Mouse (Mus musculus) fibroblast of lung, adult 2 months (primary cell): ENCODE data around the gene Nexmif.
"Not testable (repeated sequence)": the region's sequence is repeated elsewhere in the genome, so short reads cannot be mapped to it uniquely, and the experiment has no call there.

Experiments
- DNase-seq: peaks from one replicate; pipeline ENCODE4 v3.0.0-alpha.2; 2011; ENCODE audit warnings: low read depth

Nexmif gene

DNA sequence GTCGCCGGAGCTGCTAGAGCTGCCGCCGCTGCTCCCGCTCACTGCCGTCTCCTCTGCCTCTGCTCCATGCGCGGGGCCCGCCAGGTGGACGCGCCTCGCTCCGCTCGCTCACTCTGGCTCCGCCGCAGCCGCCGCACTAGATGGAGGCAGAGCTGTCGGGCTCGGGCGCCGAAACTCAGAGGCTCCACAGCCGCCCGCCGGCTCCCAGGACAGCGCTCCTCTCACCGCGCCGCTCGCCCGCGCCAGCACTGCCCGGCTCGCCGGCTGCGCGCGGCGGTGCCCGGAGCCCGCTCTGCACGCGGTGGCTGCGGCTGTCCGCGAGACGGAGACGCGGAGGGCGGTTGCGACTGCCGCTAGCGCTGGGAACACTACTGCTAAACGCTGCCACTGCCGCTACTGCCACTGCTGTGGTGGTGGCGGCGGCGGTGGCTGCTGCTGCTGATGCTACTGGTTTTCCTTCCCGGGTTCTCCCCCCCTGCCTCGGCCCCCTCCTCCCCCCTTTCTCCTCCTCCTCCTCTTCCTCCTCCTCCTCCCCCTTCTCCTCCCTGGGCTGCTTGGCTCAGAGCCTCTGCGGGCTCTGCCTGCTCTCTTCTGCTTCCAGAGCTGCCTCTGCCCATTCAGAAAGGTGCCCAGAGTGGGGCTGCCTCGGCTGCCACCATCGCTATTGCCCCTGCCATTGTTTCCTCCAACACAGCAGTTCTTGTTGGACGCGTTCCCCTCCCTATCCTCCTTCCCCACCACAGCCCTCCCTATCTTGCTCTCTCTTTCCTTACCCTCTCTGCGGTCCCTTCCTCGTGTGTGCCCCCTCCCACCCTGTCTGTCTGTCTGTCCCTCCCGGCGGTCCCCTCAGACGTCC, at the start of gene Nexmif:
TSS of gene Nexmif (minus strand) at position 450 of the 856 bp plus-strand sequence.
- DNase-seq, result no peak

DNA sequence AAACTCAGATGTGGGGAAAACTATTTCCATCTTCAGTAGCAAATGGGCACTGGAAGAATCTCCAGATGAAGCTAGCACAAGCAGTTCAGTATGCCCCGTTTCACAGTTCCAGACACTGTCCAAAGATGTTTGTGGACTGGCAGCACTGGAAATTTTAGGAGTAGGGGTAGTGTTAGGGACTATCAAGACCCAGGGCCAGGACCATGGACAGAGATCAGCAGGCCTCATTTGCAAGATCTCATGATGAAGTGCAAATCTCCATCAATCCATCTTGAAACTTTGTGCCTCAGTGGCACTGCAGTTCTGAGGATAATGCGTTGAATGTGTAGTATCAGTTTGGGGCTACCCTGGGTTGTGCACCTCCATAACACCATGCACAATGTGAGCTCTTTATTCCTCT, 7.7 kb upstream of the Nexmif start:
- no peak for DNase-seq

DNA sequence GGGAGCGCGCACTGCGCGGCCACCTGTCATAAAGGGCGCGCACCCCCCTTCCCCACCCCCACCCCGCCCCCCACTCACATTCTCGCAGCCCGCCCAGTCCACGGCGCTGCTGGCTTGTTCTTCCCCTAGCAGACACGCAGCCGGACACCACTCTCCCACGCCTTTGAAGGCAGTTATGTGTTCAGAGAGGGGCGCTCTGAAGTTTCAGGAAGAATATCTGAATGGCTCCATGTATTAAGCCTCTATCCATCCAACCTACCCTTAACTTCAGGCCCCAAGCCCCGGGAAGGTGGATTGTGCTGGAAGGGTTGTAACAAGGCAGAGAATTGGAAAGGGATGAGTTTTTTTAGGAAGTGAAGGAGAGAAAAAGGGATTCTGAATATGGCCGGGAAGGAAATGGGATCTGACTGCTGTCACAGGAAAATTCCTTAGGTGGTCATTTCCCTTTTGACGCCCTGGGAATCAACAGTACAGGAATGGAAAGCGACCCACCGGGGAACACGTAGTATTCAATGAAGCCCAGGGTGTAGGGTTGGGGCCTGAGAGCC, 681 bp upstream of the Nexmif start:
- DNase-seq, result no peak

- no peak for DNase-seq
Observed at GRCm38 (mm10) chrX:104200388-104200735, 623 bp downstream of the Nexmif start.

DNA sequence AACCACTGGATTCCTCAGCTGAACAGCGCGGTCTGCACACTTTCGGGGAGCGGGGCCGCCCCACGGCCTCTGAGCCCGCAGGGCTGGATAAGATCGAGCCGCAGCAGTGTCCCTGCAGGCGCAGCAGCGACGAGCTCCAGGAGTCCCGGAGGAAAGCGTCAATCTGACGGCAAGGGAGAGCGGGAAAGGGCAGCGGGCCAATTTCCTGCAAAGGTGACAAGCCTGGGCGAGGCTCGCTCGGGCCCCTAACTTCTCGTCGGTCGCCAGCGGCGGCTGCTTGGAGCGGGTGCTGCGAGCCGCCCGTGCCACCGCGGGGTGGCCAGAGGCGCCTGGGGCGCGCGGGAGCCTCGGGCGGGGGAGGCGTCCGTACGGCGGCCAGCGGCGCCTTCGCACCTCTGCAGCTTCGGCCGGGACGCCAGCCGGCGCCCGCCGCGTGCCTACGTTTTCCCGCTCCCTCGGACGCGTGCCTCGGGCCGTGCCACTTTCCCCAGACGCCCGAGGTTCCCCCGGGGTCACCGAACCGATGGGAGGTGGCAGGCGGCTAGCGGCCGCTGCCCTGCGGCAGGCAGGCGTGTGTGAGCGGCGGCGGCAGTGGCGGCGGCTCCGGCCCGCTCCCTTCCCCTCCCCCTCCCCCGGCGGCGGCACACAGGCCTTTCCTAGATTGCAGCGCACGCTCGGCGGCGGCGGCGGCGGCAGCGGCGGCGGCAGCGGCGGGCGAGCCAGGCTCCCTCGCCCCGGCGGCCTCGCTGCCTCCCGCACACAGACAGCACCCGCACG, 1.2 kb downstream of the Nexmif start:
- no peak for DNase-seq

DNA sequence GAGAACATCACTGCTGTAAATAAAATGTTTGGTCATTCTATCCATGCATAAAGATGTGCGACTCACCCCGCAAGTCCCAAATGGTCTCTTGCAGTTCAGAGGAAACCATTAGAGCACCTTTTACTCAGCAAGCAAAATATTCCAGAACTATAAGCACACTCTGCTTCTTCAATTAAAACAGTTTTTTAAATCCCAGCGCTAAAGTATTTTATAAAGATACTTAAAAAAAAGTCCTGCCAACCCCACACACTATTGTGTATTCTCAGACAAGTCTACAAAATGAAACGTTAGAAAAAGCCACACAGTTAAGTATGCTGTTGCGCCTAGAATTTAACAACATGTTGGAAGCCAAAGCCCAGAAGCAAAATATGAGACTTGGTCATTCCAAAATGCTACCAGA, 1.9 kb downstream of the Nexmif start:
- DNase-seq, result no peak

GRCm38 (mm10) chrX:104196561-104196960, 4.4 kb downstream of the Nexmif start:
- DNase-seq, result no peak

GRCm38 (mm10) chrX:104179257-104179656, 21.7 kb downstream of the Nexmif start:
- peak; percentile 2 for DNase-seq

DNA sequence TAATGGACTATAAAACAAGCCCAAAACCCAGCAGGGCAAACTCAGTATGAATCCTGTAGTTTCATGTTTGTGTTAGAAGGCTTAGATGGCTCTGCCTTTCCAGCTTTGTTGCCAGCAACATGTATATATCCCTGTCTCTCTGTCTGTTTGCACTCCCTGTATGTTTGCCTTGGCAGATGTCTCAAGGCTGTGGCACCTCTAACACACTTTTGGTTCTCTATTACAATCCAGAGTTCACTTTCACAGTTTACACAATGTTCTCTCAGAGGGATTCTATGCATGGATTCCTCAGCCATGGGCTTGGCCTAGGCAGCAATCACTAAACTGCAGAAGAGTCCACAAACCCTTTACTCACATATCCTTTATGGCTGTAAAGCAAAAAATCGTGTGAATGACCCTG, 50.9 kb downstream of the Nexmif start:
- DNase-seq, result no peak

DNA sequence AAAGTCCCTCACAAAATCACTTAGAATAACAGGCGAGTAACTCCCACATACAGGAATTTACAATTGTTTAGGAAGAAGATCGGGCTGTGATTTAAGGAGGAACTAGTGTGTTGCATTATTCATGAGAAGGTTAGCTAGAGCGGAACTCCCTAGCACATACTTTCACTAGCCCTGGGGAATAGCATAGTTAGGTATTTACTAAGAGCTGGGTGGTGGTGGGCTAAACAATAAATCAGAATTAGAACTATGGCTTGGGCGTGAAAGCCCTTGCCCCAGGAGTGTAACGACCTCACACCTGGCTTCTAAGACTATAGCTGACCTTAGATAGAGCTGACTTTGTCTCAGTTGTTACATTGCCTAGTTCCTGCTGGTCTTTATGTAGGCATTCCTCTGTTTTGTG, 85.7 kb downstream of the Nexmif start:
- DNase-seq, result not testable (repeated sequence)

GRCm38 (mm10) chrX:104114596-104114995, 86.4 kb downstream of the Nexmif start:
- no peak for DNase-seq

DNA sequence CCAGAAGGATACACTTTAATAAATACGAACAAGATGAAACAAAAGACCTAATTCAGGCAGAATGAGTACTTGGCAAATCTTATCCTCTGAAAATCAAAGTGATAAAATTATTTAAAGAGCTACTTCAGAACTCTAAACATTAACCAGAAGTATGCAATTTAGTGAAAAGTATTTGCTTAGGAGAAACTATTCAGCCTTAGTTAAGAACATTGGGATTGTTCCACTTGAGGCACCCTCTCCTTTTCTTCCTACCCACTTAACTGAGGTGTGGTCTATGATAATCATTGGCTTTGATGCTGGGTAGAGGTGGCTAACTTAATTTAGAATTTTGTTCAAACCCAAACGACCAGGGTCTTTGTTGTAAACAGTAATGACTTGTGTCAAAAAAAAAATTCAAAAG, 146.1 kb downstream of the Nexmif start:
- DNase-seq, result no peak

DNA sequence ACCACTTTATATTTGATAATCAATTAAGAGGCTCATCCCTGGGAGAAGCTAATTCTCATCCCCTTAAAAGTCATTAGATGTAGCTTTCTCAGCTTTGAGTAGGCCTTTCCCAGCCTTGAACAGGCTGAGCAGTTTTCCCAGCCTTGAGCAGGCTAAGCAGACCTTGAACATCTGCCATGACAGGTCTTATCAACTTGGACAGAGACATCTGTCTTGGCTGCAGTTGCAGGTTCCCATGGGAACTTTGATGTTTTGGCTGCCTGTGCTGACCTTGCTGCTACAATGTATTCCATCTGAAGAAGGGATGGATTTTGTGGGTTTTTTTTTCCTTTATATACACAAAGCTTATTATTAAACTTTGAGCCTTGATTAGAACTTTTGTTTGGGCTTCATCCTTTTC, 160.7 kb downstream of the Nexmif start:
- DNase-seq, result no peak

DNA sequence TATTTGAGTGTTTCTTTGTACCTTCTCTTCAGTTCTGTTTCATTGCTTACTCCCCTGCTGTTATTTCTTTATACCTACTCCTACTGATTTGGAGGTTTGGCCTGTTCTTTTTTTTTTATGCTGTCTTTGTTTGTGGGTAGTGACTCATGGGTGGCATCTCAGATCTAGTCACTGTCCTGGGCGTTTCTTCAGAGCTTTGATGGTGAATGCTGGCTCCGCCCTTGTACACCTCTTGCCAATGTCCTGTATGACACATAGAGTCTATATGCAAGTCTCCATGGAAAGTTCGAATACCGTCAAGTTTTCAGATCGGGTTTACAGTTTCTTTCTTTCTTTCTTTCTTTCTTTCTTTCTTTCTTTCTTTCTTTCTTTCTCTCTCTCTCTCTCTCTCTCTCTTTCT, 167.1 kb downstream of the Nexmif start:
- DNase-seq, result no peak

GRCm38 (mm10) chrX:104032756-104033155, 168.2 kb downstream of the Nexmif start:
- no peak for DNase-seq
